In genomic region chr17:70748476-70748830, GRCm38 (mm10) we compare ENCODE assay signal across 7 mouse cellular contexts.
A peak's percentile ranks its signal among the peaks of the same experiment; 100 is the strongest.
DNase-seq lines count a peak whose midpoint lies in the region; ATAC-seq and TF ChIP-seq lines count a peak whose summit lies in the region.

No protein-coding gene starts in this region.

- no peak for DNase-seq in lung, postnatal 0 days (ENCODE audit: low spot score)
- no peak for DNase-seq in lung, postnatal 10 days
- DNase-seq in stomach, postnatal 0 days (ENCODE audit: low spot score), result no peak
- no peak for DNase-seq in cerebellum, postnatal 25 days
- no peak for DNase-seq in urinary bladder, postnatal 25 days (ENCODE audit: low spot score)

- H3K4me2 ChIP-seq in lung, postnatal 0 days (replicated peaks; ENCODE audit: low read depth, low read length), result peak overlapping the region; percentile 52
- H3K4me2 ChIP-seq in forebrain, embryonic 15.5 days (replicated peaks), result peak overlapping the region; percentile 49
- H3K4me2 ChIP-seq in liver, embryonic 12.5 days, result peak overlapping the region; percentile 43
- H3K4me2 ChIP-seq in stomach, postnatal 0 days (replicated peaks; ENCODE audit: low read depth), result peak overlapping the region; percentile 50

- no peaks in the 10 kb centered on the region for H3K9me3 ChIP-seq in lung, postnatal 0 days (ENCODE audit: low read length)
- H3K9me3 ChIP-seq in forebrain, embryonic 15.5 days, result no peaks in the 10 kb centered on the region
- H3K9me3 ChIP-seq in liver, embryonic 12.5 days (replicated peaks), result no peaks in the 10 kb centered on the region
- H3K9me3 ChIP-seq in stomach, postnatal 0 days (ENCODE audit: control insufficient read depth, low read length), result no peaks in the 10 kb centered on the region

- WGBS in lung, postnatal 0 days, result 29% methylated on average over 10 of the region's 10 CpGs
- WGBS in forebrain, embryonic 15.5 days, result 14% methylated on average over 10 of the region's 10 CpGs
- 11% methylated on average over 10 of the region's 10 CpGs for WGBS in liver, embryonic 12.5 days (ENCODE audit: insufficient replicate concordance)
- 23% methylated on average over 10 of the region's 10 CpGs for WGBS in stomach, postnatal 0 days

- TF ChIP-seq CTCF in lung, postnatal 0 days (IDR thresholded peaks at IDR 0.05), result no peak
- TF ChIP-seq CTCF in stomach, postnatal 0 days (IDR thresholded peaks at IDR 0.05; ENCODE audit: low read depth), result no peak

- no peaks in the 10 kb centered on the region for H3K36me3 ChIP-seq in lung, postnatal 0 days (ENCODE audit: insufficient read depth, low read length)
- H3K36me3 ChIP-seq in forebrain, embryonic 15.5 days, result no peaks in the 10 kb centered on the region
- no peaks in the 10 kb centered on the region for H3K36me3 ChIP-seq in liver, embryonic 12.5 days
- no peaks in the 10 kb centered on the region for H3K36me3 ChIP-seq in stomach, postnatal 0 days (ENCODE audit: control insufficient read depth, insufficient read depth, low read length)

- H3K27ac ChIP-seq in lung, postnatal 0 days (ENCODE audit: low read length), result peak overlapping the region; percentile 84
- H3K27ac ChIP-seq in forebrain, embryonic 15.5 days (replicated peaks), result no peak overlapping the region
- H3K27ac ChIP-seq in liver, embryonic 12.5 days, result 0 out of 2 replicates have a peak overlapping the region, but pooled peaks have one; percentile 22
- H3K27ac ChIP-seq in stomach, postnatal 0 days (replicated peaks), result peak overlapping the region; percentile 93

- peaks cover 5% of the 10 kb centered on the region; the same call in 1 of the 2 replicates for H3K4me1 ChIP-seq in lung, postnatal 0 days (ENCODE audit: insufficient read depth, low read depth, low read length)
- H3K4me1 ChIP-seq in forebrain, embryonic 15.5 days, result peaks cover 25% of the 10 kb centered on the region
- H3K4me1 ChIP-seq in liver, embryonic 12.5 days, result 0 out of 2 replicates have a peak, but pooled peaks cover 6% of the 10 kb centered on the region
- no peaks in the 10 kb centered on the region; the same call in 1 of the 2 replicates for H3K4me1 ChIP-seq in stomach, postnatal 0 days (replicated peaks; ENCODE audit: control insufficient read depth, insufficient read depth)

- H3K9ac ChIP-seq in lung, postnatal 0 days (replicated peaks; ENCODE audit: low read depth), result no peak overlapping the region
- H3K9ac ChIP-seq in forebrain, embryonic 15.5 days (replicated peaks), result no peak overlapping the region
- H3K9ac ChIP-seq in liver, embryonic 12.5 days, result no peak overlapping the region
- H3K9ac ChIP-seq in stomach, postnatal 0 days (ENCODE audit: low read length), result peak overlapping the region; percentile 48

- ATAC-seq in lung, postnatal 0 days, result no peak
- no peak for ATAC-seq in forebrain, embryonic 15.5 days (replicated peaks)
- ATAC-seq in liver, embryonic 12.5 days, result no peak
- ATAC-seq in stomach, postnatal 0 days (ENCODE audit: low FRiP score, low TSS enrichment), result no peak

- H3K4me3 ChIP-seq in lung, postnatal 0 days (ENCODE audit: low read depth, low read length), result peak overlapping the region; percentile 16; the same call in 1 of the 2 replicates
- peak overlapping the region; percentile 32 for H3K4me3 ChIP-seq in forebrain, embryonic 15.5 days
- peak overlapping the region; percentile 13; the same call in 1 of the 2 replicates for H3K4me3 ChIP-seq in liver, embryonic 12.5 days
- peak overlapping the region; percentile 24; the same call in 1 of the 2 replicates for H3K4me3 ChIP-seq in stomach, postnatal 0 days (ENCODE audit: low read depth, low read length)

- TF ChIP-seq EP300 in lung, postnatal 0 days (IDR thresholded peaks at IDR 0.05), result no peak
- TF ChIP-seq EP300 in stomach, postnatal 0 days (optimal IDR thresholded peaks at IDR 0.05), result no peak

- H3K27me3 ChIP-seq in lung, postnatal 0 days (replicated peaks; ENCODE audit: insufficient read depth, low read length), result no peaks in the 10 kb centered on the region
- H3K27me3 ChIP-seq in forebrain, embryonic 15.5 days, result peaks cover 9% of the 10 kb centered on the region; the same call in 1 of the 2 replicates
- H3K27me3 ChIP-seq in liver, embryonic 12.5 days (replicated peaks), result peaks cover 64% of the 10 kb centered on the region
- no peaks in the 10 kb centered on the region for H3K27me3 ChIP-seq in stomach, postnatal 0 days (ENCODE audit: control insufficient read depth, insufficient read depth, low read length)
